Mouse (Mus musculus) thymus, postnatal 0 days (tissue): ENCODE measurements around the gene Gimap7. TPM values are rescaled to one million over a fixed set of nuclear protein-coding genes. Genes with fewer than 3 reads are reported as not detected.
"Not testable (repeated sequence)": the region's sequence is repeated elsewhere in the genome, so short reads cannot be mapped to it uniquely, and the experiment has no call there.

ENCODE experiments used
- DNase-seq: peaks from one replicate; pipeline ENCODE4 v3.0.0-alpha.2; 2015; ENCODE audit warnings: low spot score
- polyA plus RNA-seq: library from polyadenylated mRNA; unstranded; fragments of >200 nt; fragmentation: Nextera tagmentation; extraction: Ambion mirVana; gene quantifications from 2 replicates; pipeline ENCODE4 v1.2.1, GENCODE M21; 2015

Gimap7 gene
- 6.5 and 6.7 TPM in 2 replicates for polyA plus RNA-seq

- DNase-seq, result peak; percentile 88
Measured at GRCm38 (mm10) chr6:48718455-48718854, at the start of gene Gimap7, which contains the start of gene Gm28053. Gene Gimap7, plus strand, starts transcription at chr6:48718621. Gene Gm28053, plus strand, starts transcription at chr6:48718607.

- no peak for DNase-seq
Measured at GRCm38 (mm10) chr6:48669446-48669969, 48.9 kb upstream of the Gimap7 start.

GRCm38 (mm10) chr6:48674291-48675058 lies 43.9 kb upstream of the Gimap7 start:
- peak; percentile 41 for DNase-seq

- DNase-seq, result no peak
Measured at GRCm38 (mm10) chr6:48675400-48675930, 43.0 kb upstream of the Gimap7 start.

GRCm38 (mm10) chr6:48675931-48676859 lies 42.2 kb upstream of the Gimap7 start, which contains the start of gene Gimap9:
Gene Gimap9, plus strand, starts transcription at chr6:48676129.
- DNase-seq, result peak; percentile 89

GRCm38 (mm10) chr6:48676860-48677415 lies 41.5 kb upstream of the Gimap7 start:
- no peak for DNase-seq

GRCm38 (mm10) chr6:48677492-48678345 lies 40.7 kb upstream of the Gimap7 start:
- DNase-seq, result no peak

- DNase-seq, result no peak
Measured at GRCm38 (mm10) chr6:48678391-48678790, 40.0 kb upstream of the Gimap7 start.

- DNase-seq, result peak; percentile 43
Measured at GRCm38 (mm10) chr6:48679701-48680100, 38.7 kb upstream of the Gimap7 start.

GRCm38 (mm10) chr6:48680421-48680820 lies 38.0 kb upstream of the Gimap7 start:
- DNase-seq, result peak; percentile 53

- peak; percentile 65 for DNase-seq
Measured at GRCm38 (mm10) chr6:48681472-48682090, 36.8 kb upstream of the Gimap7 start.

GRCm38 (mm10) chr6:48682271-48682670 lies 36.1 kb upstream of the Gimap7 start:
- DNase-seq, result no peak

- DNase-seq, result not testable (repeated sequence)
Measured at GRCm38 (mm10) chr6:48683263-48683821, 35.1 kb upstream of the Gimap7 start.

GRCm38 (mm10) chr6:48684319-48684718 lies 34.1 kb upstream of the Gimap7 start, which contains the start of gene Gimap4:
Gene Gimap4, plus strand, starts transcription at chr6:48684549.
- no peak for DNase-seq

GRCm38 (mm10) chr6:48684806-48685205 lies 33.6 kb upstream of the Gimap7 start:
- no peak for DNase-seq

- DNase-seq, result no peak
Measured at GRCm38 (mm10) chr6:48685251-48685650, 33.2 kb upstream of the Gimap7 start.

GRCm38 (mm10) chr6:48685694-48686665 lies 32.4 kb upstream of the Gimap7 start:
- no peak for DNase-seq

- no peak for DNase-seq
Measured at GRCm38 (mm10) chr6:48687077-48687476, 31.3 kb upstream of the Gimap7 start.
